Mouse (Mus musculus): Measurements from ENCODE around the gene Itpr3. TPM values are rescaled to one million over a fixed set of nuclear protein-coding genes. Genes with fewer than 3 reads are reported as not detected.

Gene Itpr3
- polyA plus RNA-seq, 1 experiment from 2014 or later = 4.9 TPM

GRCm38 (mm10) chr17:27154881-27155280, 97.8 kb downstream of the Itpr3 start:
- Histone ChIP-seq H3K4me3 (no peak overlapping the region), H3K4me2 (no peak overlapping the region), H3K9ac (no peak overlapping the region), H3K27me3 (no peaks in the 10 kb centered on the region), H3K9me3 (no peaks in the 10 kb centered on the region), H3K36me3 (no peaks in the 10 kb centered on the region), H3K27ac (no peak overlapping the region), H3K4me1 (peaks cover 13% of the 10 kb centered on the region; the same call in 1 of the 2 replicates)
- WGBS = 65% methylated on average over 6 of the region's 6 CpGs
- ATAC-seq (ENCODE audit: borderline replicate concordance, extremely low read depth, low FRiP score, low TSS enrichment) = no peak

- Histone ChIP-seq H3K27ac (no peak overlapping the region), H3K4me3 (no peak overlapping the region), H3K36me3 (no peaks in the 10 kb centered on the region), H3K4me2 (no peak overlapping the region), H3K9me3 (no peaks in the 10 kb centered on the region), H3K4me1 (peaks cover 13% of the 10 kb centered on the region; the same call in 1 of the 2 replicates), H3K9ac (no peak overlapping the region), H3K27me3 (no peaks in the 10 kb centered on the region)
- ATAC-seq (ENCODE audit: borderline replicate concordance, extremely low read depth, low FRiP score, low TSS enrichment) = no peak
- 73% methylated on average over 8 of the region's 8 CpGs for WGBS
These were observed 98.6 kb downstream of the Itpr3 start for GRCm38 (mm10) chr17:27155752-27156151.

- Histone ChIP-seq H3K9ac (no peak overlapping the region), H3K27ac (no peak overlapping the region), H3K36me3 (no peaks in the 10 kb centered on the region), H3K9me3 (no peaks in the 10 kb centered on the region), H3K4me1 (peaks cover 10% of the 10 kb centered on the region; the same call in 1 of the 2 replicates), H3K27me3 (no peaks in the 10 kb centered on the region), H3K4me2 (no peak overlapping the region), H3K4me3 (no peak overlapping the region)
- WGBS = 81% methylated on average over 6 of the region's 6 CpGs
- no peak for ATAC-seq (ENCODE audit: borderline replicate concordance, extremely low read depth, low FRiP score, low TSS enrichment)
These were observed 101.3 kb downstream of the Itpr3 start for GRCm38 (mm10) chr17:27158439-27158838.

GRCm38 (mm10) chr17:27159169-27159568, 102.1 kb downstream of the Itpr3 start:
- no peak overlapping the region for H3K4me3 ChIP-seq
- no peaks in the 10 kb centered on the region for H3K36me3 ChIP-seq
- H3K9me3 ChIP-seq = no peaks in the 10 kb centered on the region
- 67% methylated on average over 7 of the region's 7 CpGs for WGBS
- no peak overlapping the region for H3K9ac ChIP-seq
- H3K27ac ChIP-seq = no peak overlapping the region
- no peaks in the 10 kb centered on the region for H3K27me3 ChIP-seq
- no peak overlapping the region for H3K4me2 ChIP-seq
- H3K4me1 ChIP-seq = peaks cover 2% of the 10 kb centered on the region; the same call in 1 of the 2 replicates
- no peak for ATAC-seq (ENCODE audit: borderline replicate concordance, extremely low read depth, low FRiP score, low TSS enrichment)

- WGBS = 56% methylated on average over 4 of the region's 4 CpGs
- no peaks in the 10 kb centered on the region for H3K9me3 ChIP-seq
- no peaks in the 10 kb centered on the region for H3K36me3 ChIP-seq
- no peaks in the 10 kb centered on the region for H3K27me3 ChIP-seq
- H3K9ac ChIP-seq = no peak overlapping the region
- H3K4me3 ChIP-seq = no peak overlapping the region
- no peak for ATAC-seq (ENCODE audit: borderline replicate concordance, extremely low read depth, low FRiP score, low TSS enrichment)
- H3K27ac ChIP-seq = no peak overlapping the region
- H3K4me2 ChIP-seq = no peak overlapping the region
- no peaks in the 10 kb centered on the region for H3K4me1 ChIP-seq
These were observed 103.8 kb downstream of the Itpr3 start for GRCm38 (mm10) chr17:27160905-27161304.

DNA sequence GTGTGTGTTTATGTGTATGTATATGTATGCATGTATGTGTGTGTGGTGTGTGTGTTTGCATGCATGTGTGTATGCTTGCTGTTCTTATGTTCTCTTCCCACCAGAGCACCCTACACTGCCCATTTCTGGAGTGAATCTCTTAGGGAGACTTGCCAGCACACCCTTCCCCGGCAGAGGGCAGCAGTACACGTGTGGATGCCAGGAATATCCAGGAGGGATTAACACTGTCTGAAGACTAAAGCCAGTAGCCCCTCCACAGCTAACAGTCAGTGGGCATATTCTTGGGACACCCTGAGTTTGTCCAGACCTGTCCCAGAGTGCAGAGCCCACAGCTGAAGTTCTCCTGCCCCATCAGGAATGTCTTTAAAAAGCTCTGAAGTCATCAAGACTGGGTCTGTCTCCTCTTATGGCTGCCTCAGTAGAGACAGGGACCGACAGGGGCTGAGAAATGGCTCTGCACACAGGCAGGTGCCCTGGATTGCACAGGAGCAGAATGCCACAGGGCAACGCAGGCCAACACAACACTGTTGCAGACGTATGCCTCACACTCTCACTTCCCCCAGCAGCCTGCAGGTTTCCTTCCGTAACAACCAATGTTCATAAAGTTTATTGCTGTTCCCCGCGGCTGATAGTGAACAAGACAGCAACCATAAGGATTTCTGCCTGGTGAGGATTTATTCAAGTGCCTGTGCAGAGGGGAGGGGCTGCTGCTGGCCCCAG, 108.1 kb downstream of the Itpr3 start:
- no peaks in the 10 kb centered on the region for H3K27me3 ChIP-seq
- H3K27ac ChIP-seq = no peak overlapping the region
- H3K4me2 ChIP-seq = no peak overlapping the region
- no peak for ATAC-seq (ENCODE audit: borderline replicate concordance, extremely low read depth, low FRiP score, low TSS enrichment)
- no peaks in the 10 kb centered on the region for H3K4me1 ChIP-seq
- no peaks in the 10 kb centered on the region for H3K9me3 ChIP-seq
- WGBS = 55% methylated on average over 8 of the region's 8 CpGs
- H3K9ac ChIP-seq = no peak overlapping the region
- no peaks in the 10 kb centered on the region for H3K36me3 ChIP-seq
- H3K4me3 ChIP-seq = no peak overlapping the region

DNA sequence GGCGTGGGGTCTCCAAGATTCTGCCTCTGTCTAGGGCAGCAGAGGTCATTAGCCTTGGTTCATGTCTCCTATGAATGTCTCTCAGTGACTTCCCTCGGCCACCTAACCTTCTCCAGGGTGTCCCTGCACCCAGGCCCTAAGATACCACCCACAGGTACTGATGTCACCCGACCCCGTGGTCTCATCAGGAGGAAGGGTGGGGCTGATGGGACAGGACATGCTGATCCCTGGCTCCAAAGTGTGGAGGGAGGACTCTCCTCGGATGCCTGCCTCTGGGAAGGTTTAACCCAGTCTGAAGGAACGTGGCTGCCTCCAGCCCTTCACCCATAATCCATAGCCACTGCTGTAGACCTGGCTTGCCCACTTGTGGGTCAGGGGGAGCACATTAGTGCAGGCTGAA, 109.8 kb downstream of the Itpr3 start:
- ATAC-seq (ENCODE audit: borderline replicate concordance, extremely low read depth, low FRiP score, low TSS enrichment) = no peak
- Histone ChIP-seq H3K4me3 (no peak overlapping the region), H3K9me3 (no peaks in the 10 kb centered on the region), H3K36me3 (no peaks in the 10 kb centered on the region), H3K9ac (no peak overlapping the region), H3K27me3 (no peaks in the 10 kb centered on the region), H3K27ac (no peak overlapping the region), H3K4me1 (no peaks in the 10 kb centered on the region), H3K4me2 (no peak overlapping the region)
- WGBS = 64% methylated on average over 6 of the region's 6 CpGs

- H3K4me3 ChIP-seq = no peak within 1 kb of the TSS
- H3K9me3 ChIP-seq = no peaks in the 10 kb centered on the region
- no peak for ATAC-seq (ENCODE audit: borderline replicate concordance, extremely low read depth, low FRiP score, low TSS enrichment)
- no peak within 1 kb of the TSS for H3K9ac ChIP-seq
- H3K4me2 ChIP-seq = no peak within 1 kb of the TSS
- whole genome bisulfite sequencing = 42% methylated on average over 4 of the region's 4 CpGs
- no peaks in the 10 kb centered on the region for H3K27me3 ChIP-seq
- no peak within 1 kb of the TSS for H3K27ac ChIP-seq
- H3K4me1 ChIP-seq = no peaks in the 10 kb centered on the region
- no peaks in the 10 kb centered on the region for H3K36me3 ChIP-seq
These were observed 110.4 kb downstream of the Itpr3 start, which contains the start of gene Ip6k3 for GRCm38 (mm10) chr17:27167545-27167944. Gene Ip6k3 (minus strand): TSS chr17:27167795.

DNA sequence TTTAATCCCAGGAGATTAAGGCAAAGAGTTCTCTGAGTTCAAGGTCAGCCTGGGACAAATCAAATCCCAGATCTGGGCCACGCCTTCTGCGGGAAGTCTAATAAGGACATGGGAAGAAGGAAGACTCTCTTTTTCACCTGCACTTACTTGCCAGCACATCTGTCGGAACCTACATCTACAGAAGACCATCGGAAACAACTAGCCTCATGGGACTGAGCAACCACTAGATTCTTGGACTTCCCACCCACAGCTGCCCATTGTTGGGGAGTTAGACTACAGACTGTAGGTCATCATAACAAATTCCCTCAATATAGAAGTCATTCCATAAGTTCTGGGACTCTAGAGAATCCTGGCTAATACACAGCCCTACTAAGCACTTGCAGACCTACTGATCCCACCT, 111.5 kb downstream of the Itpr3 start:
- H3K36me3 ChIP-seq = no peaks in the 10 kb centered on the region
- H3K4me2 ChIP-seq = no peak overlapping the region
- no peaks in the 10 kb centered on the region for H3K4me1 ChIP-seq
- no peak for ATAC-seq (ENCODE audit: borderline replicate concordance, extremely low read depth, low FRiP score, low TSS enrichment)
- no peak overlapping the region for H3K27ac ChIP-seq
- no peak overlapping the region for H3K9ac ChIP-seq
- H3K27me3 ChIP-seq = no peaks in the 10 kb centered on the region
- H3K4me3 ChIP-seq = no peak overlapping the region
- no peaks in the 10 kb centered on the region for H3K9me3 ChIP-seq
- 85% methylated on average over 4 of the region's 4 CpGs for WGBS

GRCm38 (mm10) chr17:27169952-27170695, 113.0 kb downstream of the Itpr3 start:
- H3K4me1 ChIP-seq = no peaks in the 10 kb centered on the region
- H3K4me2 ChIP-seq = no peak overlapping the region
- H3K9ac ChIP-seq = no peak overlapping the region
- ATAC-seq (ENCODE audit: borderline replicate concordance, extremely low read depth, low FRiP score, low TSS enrichment) = no peak
- no peaks in the 10 kb centered on the region for H3K27me3 ChIP-seq
- no peaks in the 10 kb centered on the region for H3K9me3 ChIP-seq
- WGBS = 66% methylated on average over 11 of the region's 11 CpGs
- no peaks in the 10 kb centered on the region for H3K36me3 ChIP-seq
- no peak overlapping the region for H3K27ac ChIP-seq
- no peak overlapping the region for H3K4me3 ChIP-seq

GRCm38 (mm10) chr17:27171121-27171520, 114.0 kb downstream of the Itpr3 start:
- Histone ChIP-seq H3K4me3 (no peak overlapping the region), H3K4me2 (no peak overlapping the region), H3K9ac (no peak overlapping the region), H3K27me3 (no peaks in the 10 kb centered on the region), H3K4me1 (peaks cover 9% of the 10 kb centered on the region; the same call in 1 of the 2 replicates), H3K27ac (no peak overlapping the region), H3K36me3 (no peaks in the 10 kb centered on the region), H3K9me3 (no peaks in the 10 kb centered on the region)
- WGBS = 63% methylated on average over 5 of the region's 5 CpGs
- no peak for ATAC-seq (ENCODE audit: borderline replicate concordance, extremely low read depth, low FRiP score, low TSS enrichment)

All from lung, embryonic 15.5 days (tissue).